Mouse (Mus musculus): ENCODE measurements at regions not wholly inside any gene's neighbourhood (a gene's known extent, or its start where the extent isn't known, plus 50 kb on each side); places are given as distances from the start of the nearest gene placed in this dataset.

- no peak for DNase-seq
Observed at GRCm38 (mm10) chr10:126628057-126628456, 273.1 kb downstream of the Atp23 start.

GRCm38 (mm10) chr10:126625466-126625865 lies 275.7 kb downstream of the Atp23 start:
- DNase-seq = no peak

- no peak for DNase-seq
Observed at GRCm38 (mm10) chr10:126620802-126621201, 280.4 kb downstream of the Atp23 start.

GRCm38 (mm10) chr10:126619970-126620369 lies 281.2 kb downstream of the Atp23 start:
- no peak for DNase-seq

- DNase-seq = no peak
Observed at GRCm38 (mm10) chr10:126612226-126612625, 288.9 kb downstream of the Atp23 start.

GRCm38 (mm10) chr10:126610506-126610905 lies 290.6 kb downstream of the Atp23 start:
- DNase-seq = no peak

- DNase-seq = no peak
Observed at GRCm38 (mm10) chr10:126599686-126600085, 301.5 kb downstream of the Atp23 start.

GRCm38 (mm10) chr10:126568155-126568554 lies 333.0 kb downstream of the Atp23 start:
- DNase-seq = no peak

- no peak for DNase-seq
Observed at GRCm38 (mm10) chr10:126565326-126565725, 335.8 kb downstream of the Atp23 start.

GRCm38 (mm10) chr10:126555080-126555479 lies 346.1 kb downstream of the Atp23 start:
- no peak for DNase-seq

GRCm38 (mm10) chr10:126531950-126532349 lies 369.2 kb downstream of the Atp23 start:
- DNase-seq = no peak

GRCm38 (mm10) chr10:126531368-126531767 lies 369.8 kb downstream of the Atp23 start:
- no peak for DNase-seq

GRCm38 (mm10) chr10:126528801-126529200 lies 372.4 kb downstream of the Atp23 start:
- DNase-seq = no peak

GRCm38 (mm10) chr10:126526186-126526585 lies 375.0 kb downstream of the Atp23 start:
- DNase-seq = no peak

GRCm38 (mm10) chr10:126521836-126522815 lies 379.0 kb downstream of the Atp23 start:
- no peak for DNase-seq

- no peak for DNase-seq
Observed at GRCm38 (mm10) chr10:126520973-126521372, 380.2 kb downstream of the Atp23 start.

- no peak for DNase-seq
Observed at GRCm38 (mm10) chr10:126513185-126513584, 388.0 kb downstream of the Atp23 start.

- DNase-seq = peak; percentile 94 to 96
Observed at GRCm38 (mm10) chr10:126511511-126511910, 389.6 kb downstream of the Atp23 start.

GRCm38 (mm10) chr10:126505988-126506387 lies 395.2 kb downstream of the Atp23 start:
- DNase-seq = no peak

GRCm38 (mm10) chr10:126502013-126502688 lies 399.0 kb downstream of the Atp23 start:
- DNase-seq = peak in 1 of 2 experiments; percentile 4

- no peak for DNase-seq
Observed at GRCm38 (mm10) chr10:126498726-126499125, 402.4 kb downstream of the Atp23 start.

GRCm38 (mm10) chr10:126493734-126494133 lies 407.4 kb downstream of the Atp23 start:
- DNase-seq = no peak

- DNase-seq = no peak
Observed at GRCm38 (mm10) chr10:126492211-126492610, 408.9 kb downstream of the Atp23 start.

- no peak for DNase-seq
Observed at GRCm38 (mm10) chr10:126485129-126485528, 416.0 kb downstream of the Atp23 start.

Measured in thymus, adult 18-20 months (tissue).